Mouse (Mus musculus) cerebellum, adult 2 months (tissue): ENCODE results near the gene Srrm3.

ENCODE experiments used
- CTCF ChIP-seq: fragments of 200-500 bp; IDR thresholded peaks from 2 replicates; pipeline ENCODE4 v1.5.1; 2011; ENCODE audit warnings: low read depth, mild to moderate bottlenecking, control low read depth, low read length, moderate library complexity, borderline replicate concordance; ENCODE audit not compliant: insufficient read depth
- POLR2A ChIP-seq: fragments of 200-500 bp; IDR thresholded peaks from 2 replicates; pipeline ENCODE4 v1.6.1; 2011; ENCODE audit warnings: low read length, control low read depth, borderline replicate concordance; ENCODE audit not compliant: insufficient read depth

DNA sequence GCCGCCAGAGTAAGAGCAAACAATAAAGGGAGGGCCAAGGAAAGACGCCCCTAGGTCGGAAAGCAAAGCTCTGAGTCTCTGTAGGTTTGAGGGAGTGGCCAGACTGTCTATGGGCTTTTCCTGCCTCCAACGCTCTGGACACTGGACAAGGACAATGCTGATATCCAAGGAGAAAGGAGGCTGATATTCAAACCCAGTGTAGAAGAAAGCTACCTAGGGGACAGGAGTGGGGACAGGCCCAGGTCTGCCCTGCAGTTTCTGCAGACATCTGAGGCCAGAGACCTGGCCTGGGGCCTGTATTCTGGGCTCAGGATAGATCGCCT is 11.9 kb upstream of the Srrm3 start:
- no peak for TF ChIP-seq CTCF
- no peak for TF ChIP-seq POLR2A
